Mouse (Mus musculus) fat pad, adult 2 months (tissue): ENCODE data around the gene Itpr1.

Experiments used
- DNase-seq: peaks from one replicate; pipeline ENCODE4 v3.0.0-alpha.2; 2011; ENCODE audit warnings: low read depth, low spot score; ENCODE audit errors: extremely low read depth

Itpr1 gene

DNA sequence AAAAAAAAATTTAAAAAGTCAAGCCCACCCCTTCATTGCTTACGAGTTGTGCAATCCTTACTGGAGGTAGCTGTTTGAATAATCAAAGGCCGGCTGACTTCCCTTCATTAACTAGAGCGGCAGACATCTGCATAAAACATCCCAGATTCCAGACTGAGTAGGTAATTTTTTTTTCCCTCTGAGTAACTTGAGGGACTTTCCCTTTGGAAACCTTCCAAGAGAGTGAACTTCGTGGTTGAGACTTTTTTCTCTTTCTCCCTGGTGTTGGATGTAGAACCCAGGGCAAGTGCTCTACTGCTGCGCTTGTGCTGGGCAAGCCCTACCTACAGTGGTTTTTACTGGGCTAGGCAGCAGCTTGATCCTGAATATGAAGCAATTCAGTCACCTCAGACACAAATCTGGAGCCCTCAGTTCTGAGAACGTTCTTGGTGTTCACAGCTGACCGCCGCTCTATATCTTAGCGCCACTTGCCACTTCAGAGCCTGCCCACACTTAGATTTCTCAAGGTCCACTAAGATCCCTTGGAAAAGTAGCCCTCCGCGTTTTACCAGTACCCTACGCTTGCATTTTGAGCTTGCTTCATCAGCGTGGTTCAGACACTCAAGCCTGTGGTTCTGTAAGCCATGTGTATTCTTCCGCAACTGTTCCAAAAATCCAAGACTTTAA is 244.8 kb downstream of the Itpr1 start:
- DNase-seq = no peak

GRCm38 (mm10) chr6:108458182-108458571 is 245.3 kb downstream of the Itpr1 start:
- DNase-seq = no peak

- DNase-seq = no peak
Measured at GRCm38 (mm10) chr6:108458826-108459225, 245.9 kb downstream of the Itpr1 start.

DNA sequence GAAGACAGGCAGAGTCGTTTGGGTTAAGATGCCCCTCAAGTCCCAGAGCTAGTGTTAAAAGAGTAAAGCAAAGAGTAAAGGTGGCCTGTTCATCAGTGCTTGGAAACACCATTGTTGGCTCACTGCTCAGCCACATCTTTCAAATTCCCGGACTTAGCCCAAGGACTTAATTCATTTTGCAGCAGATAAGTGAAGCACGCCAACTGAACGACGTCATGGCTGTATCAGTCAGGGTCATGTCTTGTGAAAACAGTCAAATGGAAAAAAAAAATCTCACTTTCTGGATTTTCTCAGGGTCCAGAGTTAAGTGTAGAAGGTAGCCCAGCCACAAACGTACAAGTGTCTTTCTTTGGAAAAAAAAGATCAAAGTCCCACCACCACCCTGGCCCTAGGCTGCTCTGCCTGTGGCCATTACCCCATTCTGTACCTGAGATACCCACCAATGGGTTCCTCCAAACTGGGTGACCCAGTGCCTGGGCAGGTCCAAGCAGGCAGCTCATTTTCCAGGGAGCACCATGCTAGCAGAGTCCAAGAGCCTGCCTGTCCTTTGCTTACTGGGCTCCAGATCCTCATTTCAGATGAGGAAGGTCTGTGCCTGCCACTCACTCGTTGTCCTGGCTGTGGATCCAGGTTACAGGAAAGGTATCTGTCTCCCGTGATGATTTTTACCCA is 251.5 kb downstream of the Itpr1 start:
- no peak for DNase-seq

DNA sequence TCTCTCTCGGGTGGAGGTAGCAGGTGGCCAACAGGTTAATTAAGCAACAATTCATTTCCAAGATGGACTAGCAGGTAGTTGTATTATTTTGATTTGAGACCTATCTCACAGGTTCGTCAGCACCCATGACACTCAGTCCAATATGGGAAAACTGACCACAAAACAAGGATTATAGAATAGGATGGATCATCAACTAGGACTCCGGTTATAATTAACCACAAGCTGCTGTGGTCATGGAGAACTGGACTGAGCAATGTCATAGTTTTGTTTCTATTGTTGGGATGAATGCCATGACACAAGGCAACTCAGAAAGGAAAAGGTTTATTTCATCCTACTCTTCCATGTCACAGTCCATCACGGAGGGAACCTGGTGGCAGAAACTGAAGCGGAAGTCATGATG is 252.3 kb downstream of the Itpr1 start:
- no peak for DNase-seq

GRCm38 (mm10) chr6:108466061-108466531 is 253.2 kb downstream of the Itpr1 start:
- DNase-seq = peak; percentile 90

GRCm38 (mm10) chr6:108467597-108467996 is 254.7 kb downstream of the Itpr1 start:
- DNase-seq = no peak

- no peak for DNase-seq
Measured at GRCm38 (mm10) chr6:108468226-108468825, 255.4 kb downstream of the Itpr1 start.

DNA sequence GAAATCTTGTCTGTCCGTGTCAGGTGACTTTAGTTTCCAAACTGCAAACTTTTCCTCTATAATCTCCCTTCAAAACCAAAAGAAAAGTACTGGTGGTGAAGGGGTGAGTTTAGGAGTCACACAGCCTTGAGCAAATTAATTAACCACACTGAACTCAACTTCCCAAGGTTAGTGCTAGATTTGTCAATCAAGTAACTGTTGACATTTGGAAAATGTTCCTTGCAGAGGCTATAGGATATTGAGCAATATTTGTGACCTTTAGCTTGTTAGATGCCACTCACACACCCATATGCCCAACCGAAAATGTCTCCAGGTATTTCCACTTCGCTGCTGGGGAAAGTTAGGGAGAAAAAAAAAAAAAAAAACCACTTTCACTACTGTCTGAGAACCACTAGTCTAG is 259.0 kb downstream of the Itpr1 start:
- no peak for DNase-seq

DNA sequence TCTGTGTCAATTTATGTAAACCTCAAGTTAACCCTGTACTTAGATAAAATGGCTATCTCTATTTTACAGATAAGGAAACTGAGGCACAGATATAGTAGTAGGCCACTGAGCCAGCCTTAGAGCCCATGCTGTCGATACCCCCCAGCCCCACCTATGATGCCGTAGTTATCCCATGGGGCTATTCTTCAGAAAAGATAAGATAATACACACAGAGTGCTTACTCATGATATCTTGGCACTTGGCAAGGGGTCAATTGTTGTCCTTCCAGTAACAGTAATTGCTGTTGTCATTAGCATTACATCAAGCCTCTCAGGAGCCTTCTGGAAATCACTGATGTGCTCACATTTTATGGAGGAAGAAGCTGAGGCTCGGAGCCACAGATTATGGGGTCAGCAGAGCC is 259.9 kb downstream of the Itpr1 start:
- no peak for DNase-seq

- DNase-seq = no peak
Measured at GRCm38 (mm10) chr6:108476797-108477235, 263.9 kb downstream of the Itpr1 start.

GRCm38 (mm10) chr6:108477602-108478001 is 264.7 kb downstream of the Itpr1 start:
- DNase-seq = no peak

- DNase-seq = no peak
Measured at GRCm38 (mm10) chr6:108481190-108481589, 268.3 kb downstream of the Itpr1 start.

GRCm38 (mm10) chr6:108482464-108482863 is 269.6 kb downstream of the Itpr1 start:
- no peak for DNase-seq

DNA sequence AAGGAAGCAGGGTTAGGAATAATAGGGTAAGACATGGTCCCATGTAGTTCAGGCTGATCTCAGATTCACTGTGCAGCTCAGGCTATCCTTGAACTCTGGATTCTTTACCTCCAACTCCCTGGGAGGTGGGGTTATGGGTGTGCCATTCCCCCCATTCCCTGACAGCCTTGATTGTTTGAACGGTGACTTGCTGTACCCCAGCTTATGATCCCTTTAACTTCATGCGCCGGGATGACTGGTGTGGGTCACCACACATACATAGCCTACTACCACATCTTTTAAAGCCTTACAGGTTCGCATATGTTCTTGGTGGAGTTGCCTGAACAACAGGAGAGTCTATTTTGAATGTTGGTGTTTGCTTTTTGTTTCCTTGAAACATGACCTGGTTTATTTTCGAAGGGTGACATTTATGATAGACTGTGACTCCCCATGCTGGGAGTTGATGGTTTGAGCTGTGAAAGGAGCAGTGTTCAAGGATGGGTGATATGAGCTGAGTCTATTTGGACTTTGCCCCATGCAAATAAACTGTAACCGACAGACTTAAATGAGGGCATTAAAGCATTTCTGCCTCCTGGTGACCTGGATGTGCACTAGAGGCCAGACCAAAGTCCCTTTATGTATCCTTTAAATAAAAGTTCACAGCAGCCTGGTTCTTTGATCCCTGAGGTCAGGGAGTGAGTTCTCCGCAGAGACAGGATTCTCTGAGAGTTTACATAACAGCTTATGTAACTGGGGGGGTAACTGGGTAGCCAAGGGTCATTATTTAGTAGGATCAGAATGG is 273.5 kb downstream of the Itpr1 start:
- DNase-seq = no peak

- DNase-seq = no peak
Measured at GRCm38 (mm10) chr6:108487300-108487835, 274.5 kb downstream of the Itpr1 start.

DNA sequence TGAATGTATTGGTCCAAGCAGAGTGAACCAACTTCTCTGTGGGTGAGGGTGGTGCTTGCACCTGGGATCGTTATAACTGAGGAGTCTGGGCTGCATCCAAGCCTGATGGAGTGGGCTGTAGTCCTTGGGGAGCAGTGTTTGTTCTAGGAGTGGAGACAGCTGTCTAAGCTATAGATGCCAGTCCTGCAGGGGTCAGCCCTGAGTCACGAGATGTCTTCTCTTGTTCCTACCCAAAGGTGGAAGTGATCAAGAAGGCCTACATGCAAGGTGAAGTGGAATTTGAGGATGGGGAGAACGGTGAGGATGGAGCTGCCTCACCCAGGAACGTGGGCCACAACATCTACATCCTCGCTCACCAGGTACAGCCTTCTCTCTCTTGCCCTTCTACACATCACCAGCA is 275.4 kb downstream of the Itpr1 start:
- no peak for DNase-seq

DNA sequence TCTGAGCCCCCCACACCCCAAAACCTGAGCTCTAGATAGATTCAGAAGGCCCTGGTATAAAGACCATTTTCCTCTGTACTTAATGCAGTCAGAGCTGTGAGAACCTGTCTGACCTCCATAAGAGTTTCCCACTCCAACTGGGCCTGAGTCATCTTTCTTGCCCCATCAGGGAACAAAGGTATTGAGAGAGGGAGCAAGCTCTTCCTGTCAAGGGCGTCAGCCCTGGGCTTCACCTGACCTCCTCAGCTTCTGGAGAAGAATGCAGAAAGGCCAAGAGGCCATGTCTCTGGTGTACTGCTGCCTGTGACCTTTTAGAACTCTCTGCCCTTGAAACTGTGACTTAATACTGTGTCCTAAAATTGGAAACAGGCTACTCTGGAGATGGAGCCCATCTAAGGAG is 279.1 kb downstream of the Itpr1 start:
- no peak for DNase-seq

DNA sequence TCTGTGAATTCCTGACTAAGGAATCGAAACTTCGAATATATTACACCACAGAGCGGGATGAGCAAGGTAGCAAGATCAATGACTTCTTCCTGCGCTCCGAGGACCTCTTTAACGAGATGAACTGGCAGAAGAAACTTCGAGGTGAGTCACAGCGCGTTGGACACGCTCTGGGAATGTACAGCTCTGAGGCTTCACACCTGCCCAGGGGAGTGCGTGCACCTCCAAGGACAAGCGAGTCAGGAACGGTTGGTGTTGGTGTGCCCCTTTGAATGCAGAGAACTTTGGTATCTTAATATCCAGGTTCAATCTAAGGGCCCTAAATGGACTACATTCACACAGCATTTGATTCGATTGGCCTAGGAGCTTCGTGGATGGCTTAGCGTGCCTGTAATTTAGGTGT is 280.9 kb downstream of the Itpr1 start:
- no peak for DNase-seq

GRCm38 (mm10) chr6:108494185-108494804 is 281.4 kb downstream of the Itpr1 start:
- DNase-seq = no peak

GRCm38 (mm10) chr6:108494994-108495393 is 282.1 kb downstream of the Itpr1 start:
- no peak for DNase-seq
